Mouse (Mus musculus): ENCODE results near the gene Adgrd1. TPM values are rescaled to one million over a fixed set of nuclear protein-coding genes. Genes with fewer than 3 reads are reported as not detected.

Gene Adgrd1
- polyA plus RNA-seq, 1 experiment from 2014 or later, result not detected

DNA sequence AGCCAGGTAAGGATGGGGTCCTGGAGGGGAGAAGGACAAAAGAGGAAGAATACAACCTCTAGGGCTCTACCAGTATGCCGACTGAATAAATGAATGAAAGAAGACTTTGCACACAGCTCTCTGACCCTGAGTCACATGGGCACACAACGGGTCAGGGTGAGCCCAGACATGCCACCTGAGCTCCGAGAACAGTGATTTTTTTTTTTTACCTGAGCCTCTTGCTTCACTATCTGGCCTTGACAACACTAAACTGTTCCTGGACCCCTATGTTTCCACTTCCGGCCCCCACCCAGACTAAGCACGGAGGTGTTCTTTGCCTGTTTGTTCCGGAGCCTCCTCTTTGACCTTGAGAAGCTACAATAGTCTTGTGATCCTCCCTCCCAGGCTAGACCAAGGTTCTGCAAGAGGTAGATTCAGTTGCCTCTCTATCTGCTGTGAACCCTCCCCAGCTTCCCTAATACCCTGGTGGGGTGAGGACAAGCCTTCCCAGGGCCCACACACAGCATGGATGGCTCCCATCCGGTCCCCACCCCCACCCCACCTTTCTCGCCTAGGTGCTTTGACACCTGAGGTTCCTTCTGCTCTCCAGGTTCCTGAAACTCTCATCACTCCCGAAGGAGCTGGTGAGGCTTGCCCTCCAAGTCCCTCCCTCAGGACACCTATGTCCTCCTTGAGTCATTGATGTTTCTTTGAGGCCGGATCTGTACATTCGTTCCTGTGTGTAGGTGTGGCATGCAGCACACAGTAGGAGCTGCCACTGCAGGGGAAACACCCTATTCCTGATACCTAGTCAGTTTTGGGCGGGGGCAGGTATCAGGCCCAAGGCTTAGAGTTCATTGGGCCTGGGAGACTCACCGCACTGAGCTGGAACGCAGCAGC lies 58.7 kb downstream of the Adgrd1 start:
- WGBS, result 71% methylated on average over 14 of the region's 14 CpGs
- Histone ChIP-seq H3K36me3 (ENCODE audit: control insufficient read depth, insufficient read depth, low read length) (no peaks in the 10 kb centered on the region), H3K9ac (ENCODE audit: low read length) (no peak overlapping the region), H3K4me3 (ENCODE audit: low read depth, low read length) (no peak overlapping the region), H3K27ac (replicated peaks; ENCODE audit: low read depth, low read length) (no peak overlapping the region), H3K4me1 (ENCODE audit: control insufficient read depth, insufficient read depth, low read length) (no peaks in the 10 kb centered on the region), H3K9me3 (ENCODE audit: control insufficient read depth, low read length) (no peaks in the 10 kb centered on the region), H3K27me3 (ENCODE audit: control insufficient read depth, insufficient read depth, low read length) (no peaks in the 10 kb centered on the region), H3K4me2 (ENCODE audit: low read depth, severe bottlenecking) (no peak overlapping the region)
- ATAC-seq (ENCODE audit: insufficient number of reproducible peaks, low FRiP score, low TSS enrichment, low read depth) (no peak), DNase-seq (ENCODE audit: low spot score) (no peak)

DNA sequence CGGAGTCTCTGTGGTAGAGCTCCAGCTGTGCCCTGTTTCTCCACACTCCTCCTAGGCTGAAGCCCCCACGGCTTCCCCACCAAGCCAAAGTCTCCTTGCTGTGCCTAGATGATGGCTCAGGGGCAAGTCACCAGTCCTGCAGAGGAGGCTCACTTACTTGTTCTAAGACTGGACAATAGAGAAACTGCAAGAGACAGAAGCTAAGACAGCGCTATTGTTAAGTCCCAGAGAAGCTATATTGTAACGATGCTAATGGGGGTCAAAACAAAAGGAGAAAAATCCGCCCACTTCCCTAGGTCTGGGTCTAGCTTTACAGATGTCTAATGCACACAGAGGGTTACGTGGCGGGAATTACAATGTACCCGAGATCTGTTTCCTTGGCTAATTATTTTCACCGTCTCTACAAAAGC lies 59.4 kb downstream of the Adgrd1 start:
- H3K36me3 ChIP-seq (ENCODE audit: control insufficient read depth, insufficient read depth, low read length), result no peaks in the 10 kb centered on the region
- H3K9me3 ChIP-seq (ENCODE audit: control insufficient read depth, low read length), result no peaks in the 10 kb centered on the region
- H3K4me1 ChIP-seq (ENCODE audit: control insufficient read depth, insufficient read depth, low read length), result no peaks in the 10 kb centered on the region
- H3K9ac ChIP-seq (ENCODE audit: low read length), result no peak overlapping the region
- H3K4me3 ChIP-seq (ENCODE audit: low read depth, low read length), result no peak overlapping the region
- H3K4me2 ChIP-seq (ENCODE audit: low read depth, severe bottlenecking), result no peak overlapping the region
- 48% methylated on average over 9 of the region's 9 CpGs for WGBS
- no peak for DNase-seq (ENCODE audit: low spot score)
- no peak for ATAC-seq (ENCODE audit: insufficient number of reproducible peaks, low FRiP score, low TSS enrichment, low read depth)
- no peaks in the 10 kb centered on the region for H3K27me3 ChIP-seq (ENCODE audit: control insufficient read depth, insufficient read depth, low read length)
- H3K27ac ChIP-seq (replicated peaks; ENCODE audit: low read depth, low read length), result no peak overlapping the region

DNA sequence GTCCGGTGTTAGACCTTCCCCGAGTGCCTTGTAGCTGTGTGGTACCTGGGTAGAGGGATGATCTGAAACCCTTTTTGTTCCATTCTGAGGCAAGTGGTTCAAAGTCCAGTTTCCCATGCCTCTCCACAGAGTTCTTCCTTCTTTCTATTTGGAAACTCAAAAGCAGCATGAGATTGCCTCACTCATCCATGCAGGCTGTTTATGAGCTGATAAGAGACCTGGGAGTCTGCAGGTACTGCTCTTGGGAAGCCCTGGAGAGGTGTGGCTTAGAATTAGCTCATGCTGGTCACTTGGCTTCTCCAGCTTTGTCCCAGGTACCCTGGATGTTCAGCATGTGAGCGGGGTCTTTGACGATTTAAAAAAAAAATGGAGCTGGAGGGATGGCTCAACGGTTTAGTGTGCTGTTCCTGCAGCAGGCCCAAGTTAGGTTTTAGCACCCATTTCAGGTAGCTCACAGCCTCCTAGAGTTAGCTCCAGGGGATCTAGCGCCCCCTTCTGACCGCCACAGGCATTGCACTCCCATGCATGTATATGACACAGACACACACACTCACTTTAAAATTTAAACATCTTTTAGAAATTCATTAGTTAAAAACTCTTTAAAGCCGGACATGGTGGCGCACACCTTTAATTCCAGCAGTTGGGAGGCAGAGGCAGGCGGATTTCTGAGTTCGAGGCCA lies 65.0 kb downstream of the Adgrd1 start:
- no peak for ATAC-seq (ENCODE audit: insufficient number of reproducible peaks, low FRiP score, low TSS enrichment, low read depth)
- Histone ChIP-seq H3K27me3 (ENCODE audit: control insufficient read depth, insufficient read depth, low read length) (no peaks in the 10 kb centered on the region), H3K4me3 (ENCODE audit: low read depth, low read length) (no peak overlapping the region), H3K4me1 (ENCODE audit: control insufficient read depth, insufficient read depth, low read length) (no peaks in the 10 kb centered on the region), H3K27ac (replicated peaks; ENCODE audit: low read depth, low read length) (no peak overlapping the region), H3K4me2 (ENCODE audit: low read depth, severe bottlenecking) (no peak overlapping the region), H3K9ac (ENCODE audit: low read length) (no peak overlapping the region), H3K9me3 (ENCODE audit: control insufficient read depth, low read length) (no peaks in the 10 kb centered on the region), H3K36me3 (ENCODE audit: control insufficient read depth, insufficient read depth, low read length) (no peaks in the 10 kb centered on the region)
- 75% methylated on average over 11 of the region's 11 CpGs for WGBS
- no peak for DNase-seq (ENCODE audit: low spot score)

- no peak for ATAC-seq (ENCODE audit: insufficient number of reproducible peaks, low FRiP score, low TSS enrichment, low read depth)
- Histone ChIP-seq H3K4me2 (ENCODE audit: low read depth, severe bottlenecking) (no peak overlapping the region), H3K9ac (ENCODE audit: low read length) (no peak overlapping the region), H3K4me3 (ENCODE audit: low read depth, low read length) (no peak overlapping the region), H3K9me3 (ENCODE audit: control insufficient read depth, low read length) (no peaks in the 10 kb centered on the region), H3K27ac (replicated peaks; ENCODE audit: low read depth, low read length) (no peak overlapping the region), H3K36me3 (ENCODE audit: control insufficient read depth, insufficient read depth, low read length) (no peaks in the 10 kb centered on the region), H3K27me3 (ENCODE audit: control insufficient read depth, insufficient read depth, low read length) (no peaks in the 10 kb centered on the region), H3K4me1 (ENCODE audit: control insufficient read depth, insufficient read depth, low read length) (no peaks in the 10 kb centered on the region)
- DNase-seq (ENCODE audit: low spot score), result no peak
- WGBS, result 84% methylated on average over 8 of the region's 8 CpGs
Observed at GRCm38 (mm10) chr5:129163416-129163815, 66.9 kb downstream of the Adgrd1 start.

- no peaks in the 10 kb centered on the region for H3K27me3 ChIP-seq (ENCODE audit: control insufficient read depth, insufficient read depth, low read length)
- H3K36me3 ChIP-seq (ENCODE audit: control insufficient read depth, insufficient read depth, low read length), result no peaks in the 10 kb centered on the region
- WGBS, result 25% methylated on average over 10 of the region's 10 CpGs
- no peaks in the 10 kb centered on the region; the same call in 1 of the 2 replicates for H3K4me1 ChIP-seq (ENCODE audit: control insufficient read depth, insufficient read depth, low read length)
- no peak for ATAC-seq (ENCODE audit: insufficient number of reproducible peaks, low FRiP score, low TSS enrichment, low read depth)
- DNase-seq (ENCODE audit: low spot score), result peak; percentile 40
- no peak overlapping the region for H3K4me3 ChIP-seq (ENCODE audit: low read depth, low read length)
- H3K9ac ChIP-seq (ENCODE audit: low read length), result no peak overlapping the region
- H3K27ac ChIP-seq (replicated peaks; ENCODE audit: low read depth, low read length), result no peak overlapping the region
- no peak overlapping the region for H3K4me2 ChIP-seq (ENCODE audit: low read depth, severe bottlenecking)
- no peaks in the 10 kb centered on the region for H3K9me3 ChIP-seq (ENCODE audit: control insufficient read depth, low read length)
Observed at GRCm38 (mm10) chr5:129164091-129164490, 67.5 kb downstream of the Adgrd1 start.

DNA sequence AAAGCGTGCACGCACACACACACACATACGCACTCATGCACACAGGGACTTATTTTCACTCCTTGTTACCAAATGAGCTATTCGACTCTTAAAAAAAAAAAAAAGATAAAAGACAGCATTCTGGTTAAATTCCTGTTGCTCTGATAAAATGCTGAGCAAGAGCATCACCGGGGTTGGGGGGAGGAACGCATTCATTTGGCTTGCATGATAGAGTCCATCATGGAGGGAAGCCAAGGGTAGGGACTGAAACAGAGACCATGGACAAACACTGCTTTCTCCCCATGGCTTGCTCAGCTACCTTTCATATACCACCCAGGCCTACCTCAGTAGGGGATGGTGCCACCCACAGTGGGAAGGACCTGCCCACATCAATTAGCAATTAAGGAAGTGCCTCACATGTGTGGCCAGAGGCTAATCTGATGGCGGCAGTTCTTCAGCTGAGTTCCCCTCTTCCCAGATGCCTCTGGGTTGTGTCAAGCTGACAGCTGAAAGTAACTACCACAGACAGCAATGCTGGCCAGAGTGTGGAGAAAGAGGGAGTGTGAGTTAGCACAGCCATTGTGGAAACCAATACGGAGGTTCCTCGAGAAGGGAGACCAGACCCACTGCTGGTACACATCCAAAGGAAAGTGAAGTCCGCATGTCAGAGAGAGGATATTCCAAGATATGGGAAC lies 68.5 kb downstream of the Adgrd1 start:
- Histone ChIP-seq H3K4me2 (ENCODE audit: low read depth, severe bottlenecking) (no peak overlapping the region), H3K9ac (ENCODE audit: low read length) (no peak overlapping the region), H3K27me3 (ENCODE audit: control insufficient read depth, insufficient read depth, low read length) (no peaks in the 10 kb centered on the region), H3K4me1 (ENCODE audit: control insufficient read depth, insufficient read depth, low read length) (peaks cover 9% of the 10 kb centered on the region), H3K36me3 (ENCODE audit: control insufficient read depth, insufficient read depth, low read length) (no peaks in the 10 kb centered on the region), H3K9me3 (ENCODE audit: control insufficient read depth, low read length) (no peaks in the 10 kb centered on the region), H3K4me3 (ENCODE audit: low read depth, low read length) (no peak overlapping the region), H3K27ac (replicated peaks; ENCODE audit: low read depth, low read length) (no peak overlapping the region)
- no peak for DNase-seq (ENCODE audit: low spot score)
- WGBS, result 77% methylated on average over 10 of the region's 10 CpGs
- peak; percentile 23; the same call in 1 of the 2 replicates for ATAC-seq (ENCODE audit: insufficient number of reproducible peaks, low FRiP score, low TSS enrichment, low read depth)

GRCm38 (mm10) chr5:129165595-129165994 lies 69.0 kb downstream of the Adgrd1 start:
- Histone ChIP-seq H3K9me3 (ENCODE audit: control insufficient read depth, low read length) (no peaks in the 10 kb centered on the region), H3K4me1 (ENCODE audit: control insufficient read depth, insufficient read depth, low read length) (peaks cover 9% of the 10 kb centered on the region), H3K4me3 (ENCODE audit: low read depth, low read length) (no peak overlapping the region), H3K9ac (ENCODE audit: low read length) (no peak overlapping the region), H3K36me3 (ENCODE audit: control insufficient read depth, insufficient read depth, low read length) (no peaks in the 10 kb centered on the region), H3K27ac (replicated peaks; ENCODE audit: low read depth, low read length) (no peak overlapping the region), H3K4me2 (ENCODE audit: low read depth, severe bottlenecking) (no peak overlapping the region), H3K27me3 (ENCODE audit: control insufficient read depth, insufficient read depth, low read length) (no peaks in the 10 kb centered on the region)
- WGBS, result 65% methylated on average over 7 of the region's 7 CpGs
- DNase-seq (ENCODE audit: low spot score) (no peak), ATAC-seq (ENCODE audit: insufficient number of reproducible peaks, low FRiP score, low TSS enrichment, low read depth) (no peak)

DNA sequence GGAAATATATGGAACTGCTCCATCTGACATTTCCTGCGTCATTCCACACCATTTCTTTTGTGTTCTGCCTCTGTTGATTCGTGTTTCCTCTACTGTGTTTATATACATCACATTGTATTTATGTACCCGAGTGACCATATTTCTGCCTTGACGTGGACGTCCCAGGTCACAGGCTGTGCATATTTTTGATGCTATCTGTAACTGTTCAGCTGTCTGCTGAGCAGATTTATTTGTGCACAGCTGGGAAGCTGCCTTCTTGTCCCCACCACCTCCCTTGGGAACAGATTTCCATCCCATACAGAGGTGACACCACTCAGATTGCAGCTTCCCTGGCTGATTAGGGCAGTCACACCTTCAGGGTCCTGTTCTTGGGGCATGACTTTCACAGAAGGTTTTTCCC lies 72.5 kb downstream of the Adgrd1 start:
- DNase-seq (ENCODE audit: low spot score) (no peak), ATAC-seq (ENCODE audit: insufficient number of reproducible peaks, low FRiP score, low TSS enrichment, low read depth) (no peak)
- Histone ChIP-seq H3K9me3 (ENCODE audit: control insufficient read depth, low read length) (no peaks in the 10 kb centered on the region), H3K36me3 (ENCODE audit: control insufficient read depth, insufficient read depth, low read length) (no peaks in the 10 kb centered on the region), H3K4me2 (ENCODE audit: low read depth, severe bottlenecking) (no peak overlapping the region), H3K27ac (replicated peaks; ENCODE audit: low read depth, low read length) (0 out of 2 replicates have a peak overlapping the region, but pooled peaks have one; percentile 21), H3K9ac (ENCODE audit: low read length) (no peak overlapping the region), H3K4me3 (ENCODE audit: low read depth, low read length) (no peak overlapping the region), H3K4me1 (ENCODE audit: control insufficient read depth, insufficient read depth, low read length) (peaks cover 9% of the 10 kb centered on the region), H3K27me3 (ENCODE audit: control insufficient read depth, insufficient read depth, low read length) (no peaks in the 10 kb centered on the region)
- 55% methylated on average over 5 of the region's 5 CpGs for WGBS
